Mouse (Mus musculus): ENCODE data around the gene Gpr156.

DNA sequence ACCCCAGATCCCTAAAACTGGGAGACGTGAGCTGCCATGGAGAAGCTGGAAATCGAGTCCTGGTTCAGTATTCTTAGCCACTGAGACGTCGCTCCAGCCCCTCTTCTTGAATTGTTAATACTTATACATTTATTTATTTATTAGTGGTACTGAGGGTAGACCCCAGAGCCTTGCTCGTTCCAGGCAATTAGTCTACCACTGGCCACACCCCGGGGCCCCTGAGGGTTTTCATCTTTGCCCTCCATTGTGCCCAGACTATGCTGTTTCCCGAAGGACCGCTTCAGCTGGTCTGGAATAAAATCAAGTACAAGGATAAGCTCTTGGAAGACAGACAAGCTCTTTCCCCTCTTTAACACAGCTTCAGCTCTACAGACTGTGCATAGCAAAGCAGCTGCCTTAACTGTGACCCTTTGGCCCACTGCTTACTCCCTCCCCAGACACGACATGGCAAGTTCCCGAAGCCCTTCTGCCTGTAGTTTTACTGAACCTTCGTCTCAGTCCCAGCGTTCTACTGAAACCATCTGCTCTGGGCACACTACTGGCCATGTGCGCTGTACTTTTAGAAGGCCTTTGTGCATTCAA is 39.1 kb downstream of the Gpr156 start:
- no peak for TF ChIP-seq CTCF (IDR thresholded peaks at IDR 0.05; ENCODE audit: low read depth, low read length)
- no peak for TF ChIP-seq TAL1 (conservative IDR thresholded peaks at IDR 0.05; ENCODE audit: low read depth, low read length)
- TF ChIP-seq GATA2 (IDR thresholded peaks at IDR 0.05; ENCODE audit: borderline replicate concordance, low read depth, low read length): no peak
